Mouse (Mus musculus) MEL (cell line): ENCODE measurements around the gene Rps26.
"Not testable (repeated sequence)": the region's sequence is repeated elsewhere in the genome, so short reads cannot be mapped to it uniquely, and the experiment has no call there.

Experiments
- CTCF ChIP-seq, 3 experiments: IDR thresholded peaks in 2 of 3; conservative IDR thresholded peaks in 1 of 3; 2 replicates each; pipeline ENCODE4 v1.5.1; 2011 to 2012; ENCODE audit warnings: low read length in 3 of 3, low read depth in 2 of 3, mild to moderate bottlenecking in 2 of 3, improper control_type of control experiment in 1 of 3, inconsistent platforms in 1 of 3, mixed read lengths in 1 of 3, moderate library complexity in 1 of 3; ENCODE audit not compliant: control insufficient read depth in 1 of 3, insufficient read depth in 1 of 3, poor library complexity in 1 of 3, severe bottlenecking in 1 of 3
- ELF1 ChIP-seq: IDR thresholded peaks from 2 replicates; pipeline ENCODE4 v1.6.1; 2014; ENCODE audit warnings: low read depth, mild to moderate bottlenecking, inconsistent platforms, low read length, improper control_type of control experiment, moderate library complexity
- GATA1 ChIP-seq: IDR thresholded peaks from 2 replicates; pipeline ENCODE4 v1.6.1; 2011; ENCODE audit warnings: low read depth, low read length, improper control_type of control experiment
- JUND ChIP-seq: IDR thresholded peaks from 2 replicates; pipeline ENCODE4 v1.6.1; 2011; ENCODE audit warnings: low read depth, mild to moderate bottlenecking, improper control_type of control experiment, low read length
- MEF2A ChIP-seq: IDR thresholded peaks from 2 replicates; pipeline ENCODE4 v1.6.1; 2014; ENCODE audit warnings: low read depth, mild to moderate bottlenecking, inconsistent platforms, low read length, improper control_type of control experiment; ENCODE audit not compliant: poor library complexity, insufficient replicate concordance, severe bottlenecking; ENCODE audit errors: extremely low read depth
- NELFE ChIP-seq: IDR thresholded peaks from 2 replicates; pipeline ENCODE4 v1.6.1; 2011; ENCODE audit warnings: low read depth, low read length, improper control_type of control experiment
- POLR2A ChIP-seq, 2 experiments: IDR thresholded peaks; 2 replicates each; pipeline ENCODE4 v1.6.1; 2011 to 2012; ENCODE audit warnings: low read length in 2 of 2, mild to moderate bottlenecking in 2 of 2, control low read depth in 1 of 2, improper control_type of control experiment in 1 of 2, low read depth in 1 of 2, moderate library complexity in 1 of 2; ENCODE audit not compliant: control insufficient read depth in 1 of 2, insufficient read depth in 1 of 2, poor library complexity in 1 of 2
- POLR2AphosphoS2 ChIP-seq: IDR thresholded peaks from 2 replicates; pipeline ENCODE4 v1.6.1; 2011; ENCODE audit warnings: low read length, improper control_type of control experiment
- ZNF384 ChIP-seq: IDR thresholded peaks from 2 replicates; pipeline ENCODE4 v1.6.1; 2012; ENCODE audit warnings: low read depth, mild to moderate bottlenecking, inconsistent platforms, low read length, improper control_type of control experiment

DNA sequence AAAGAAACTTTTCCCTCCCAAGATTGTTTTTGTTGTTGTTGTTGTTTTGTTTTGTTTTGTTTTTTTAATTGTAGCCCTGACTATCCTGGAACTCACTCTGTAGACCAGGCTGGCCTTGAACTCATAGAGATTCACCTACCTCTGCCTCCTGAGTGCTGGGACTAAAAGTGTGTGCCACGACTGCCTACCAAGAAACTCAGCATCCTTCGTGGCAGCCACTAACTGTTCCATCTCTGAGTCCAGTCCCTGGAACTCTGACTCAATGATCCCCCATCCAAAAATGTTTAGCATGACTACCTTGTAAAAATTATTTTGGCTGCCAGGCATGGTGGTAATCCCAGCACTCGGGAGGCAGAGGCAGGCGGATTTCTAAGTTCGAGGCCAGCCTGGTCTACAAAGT, 7.4 kb downstream of the Rps26 start:
- TF ChIP-seq ZNF384; CTCF (IDR thresholded peaks at IDR 0.05 in 2 of 3, conservative IDR thresholded peaks at IDR 0.05 in 1 of 3; ENCODE audit: control insufficient read depth in 1 of 3, insufficient read depth in 1 of 3, low read depth in 2 of 3, low read length in 3 of 3, poor library complexity in 1 of 3, severe bottlenecking in 1 of 3); POLR2AphosphoS2; POLR2A (IDR thresholded peaks at IDR 0.05; ENCODE audit: control insufficient read depth in 1 of 2, insufficient read depth in 1 of 2, low read depth in 1 of 2, low read length in 2 of 2, poor library complexity in 1 of 2); JUND; ELF1; GATA1; NELFE; MEF2A: not testable (repeated sequence)
